Mouse (Mus musculus) G1E (cell line): ENCODE measurements around the gene Grb2. TPM values are rescaled to one million over a fixed set of nuclear protein-coding genes. Genes with fewer than 3 reads are reported as not detected.
A peak's percentile ranks its signal among the peaks of the same experiment; 100 is the strongest.

Experiments
- ATAC-seq: 2 replicates; pipeline ENCODE4 v1.8.0; 2016; ENCODE audit warnings: mild to moderate bottlenecking; ENCODE audit not compliant: insufficient number of reproducible peaks, poor library complexity, low FRiP score, severe bottlenecking; ENCODE audit errors: extremely low read depth
- DNase-seq: peaks from one replicate; pipeline ENCODE4 v3.0.0; 2012; ENCODE audit warnings: low spot score
- H3K27me3 ChIP-seq: 2 replicates; pipeline ENCODE4 v1.6.1; 2012; ENCODE audit warnings: mild to moderate bottlenecking, low read length, inconsistent platforms; ENCODE audit not compliant: insufficient read depth
- H3K36me3 ChIP-seq: replicated peaks from 2 replicates; pipeline ENCODE3; 2012; ENCODE audit warnings: mild to moderate bottlenecking, inconsistent platforms
- H3K4me1 ChIP-seq: 2 replicates; pipeline ENCODE4 v1.6.1; 2012; ENCODE audit warnings: low read depth, low read length, inconsistent platforms, mixed read lengths; ENCODE audit not compliant: insufficient read depth
- H3K4me3 ChIP-seq: 2 replicates; pipeline ENCODE4 v1.5.1; 2012; ENCODE audit warnings: low read depth, mild to moderate bottlenecking, inconsistent platforms, low read length, moderate library complexity, mixed read lengths
- H3K9me3 ChIP-seq: replicated peaks from 2 replicates; pipeline ENCODE4 v1.6.1; 2012; ENCODE audit warnings: inconsistent platforms
- CTCF ChIP-seq: IDR thresholded peaks from 2 replicates; pipeline ENCODE4 v1.5.1; 2012; ENCODE audit warnings: low read depth, low read length, inconsistent platforms, mixed read lengths
- GATA1 ChIP-seq: IDR thresholded peaks from 2 replicates; pipeline ENCODE4 v1.6.1; 2012; ENCODE audit warnings: borderline replicate concordance, low read length, inconsistent platforms, mixed read lengths
- GATA2 ChIP-seq: IDR thresholded peaks from 2 replicates; pipeline ENCODE4 v1.6.1; 2012; ENCODE audit warnings: low read depth, low read length, inconsistent platforms, borderline replicate concordance
- POLR2AphosphoS5 ChIP-seq: IDR thresholded peaks from 2 replicates; pipeline ENCODE4 v1.6.1; 2012; ENCODE audit warnings: low read depth, low read length, inconsistent platforms; ENCODE audit not compliant: insufficient replicate concordance
- TAL1 ChIP-seq: conservative IDR thresholded peaks from 2 replicates; pipeline ENCODE4 v1.6.1; 2012; ENCODE audit warnings: low read depth, low read length, inconsistent platforms, mixed read lengths
- polyA plus RNA-seq: library from polyadenylated mRNA; stranded (reverse); fragments of >175 nt; gene quantifications from 2 replicates; pipeline ENCODE4 v1.2.3, GENCODE M21; 2012
- total RNA-seq, 2 experiments: library from RNA; stranded (forward) in 1 of 2; stranded (reverse) in 1 of 2; fragments of 200-1000 nt in 1 of 2; fragments of >200 nt in 1 of 2; fragmentation: Nextera tagmentation in 1 of 2; gene quantifications; 2 replicates each; pipeline ENCODE4 v1.2.3; 2014 to 2017

The Grb2 gene
- total and polyA plus RNA-seq, 3 experiments = 119 to 224 (median 209) TPM

GRCm38 (mm10) chr11:115623487-115624070 lies 84.8 kb downstream of the Grb2 start:
- Histone ChIP-seq H3K27me3 (no peaks in the 10 kb centered on the region), H3K4me1 (peaks cover 34% of the 10 kb centered on the region), H3K9me3 (no peaks in the 10 kb centered on the region), H3K4me3 (no peak overlapping the region), H3K36me3 (peaks cover 76% of the 10 kb centered on the region)
- no peak for ATAC-seq
- DNase-seq = no peak
- TF ChIP-seq CTCF (peak; percentile 25; the same call in 1 of the 2 replicates), POLR2AphosphoS5 (no peak)

GRCm38 (mm10) chr11:115619949-115620348 lies 88.4 kb downstream of the Grb2 start:
- no peak for DNase-seq
- peaks cover 14% of the 10 kb centered on the region for H3K4me1 ChIP-seq

GRCm38 (mm10) chr11:115618732-115619516 lies 89.5 kb downstream of the Grb2 start:
- TF ChIP-seq GATA1 (no peak), POLR2AphosphoS5 (no peak), CTCF (no peak), TAL1 (no peak), GATA2 (no peak)
- no peak for ATAC-seq

More at GRCm38 (mm10) chr11:115619949-115620348, 88.4 kb downstream of the Grb2 start:
- Histone ChIP-seq H3K27me3 (no peaks in the 10 kb centered on the region), H3K4me3 (no peak overlapping the region), H3K36me3 (peaks cover 99% of the 10 kb centered on the region), H3K9me3 (no peaks in the 10 kb centered on the region)
- TF ChIP-seq POLR2AphosphoS5 (no peak), GATA1 (no peak), CTCF (no peak), TAL1 (no peak), GATA2 (no peak)
- no peak for ATAC-seq

GRCm38 (mm10) chr11:115618001-115618400 lies 90.4 kb downstream of the Grb2 start:
- Histone ChIP-seq H3K4me1 (peaks cover 21% of the 10 kb centered on the region), H3K36me3 (peaks cover 91% of the 10 kb centered on the region), H3K4me3 (no peak overlapping the region), H3K9me3 (no peaks in the 10 kb centered on the region), H3K27me3 (no peaks in the 10 kb centered on the region)
- TF ChIP-seq GATA2 (no peak), POLR2AphosphoS5 (no peak), TAL1 (no peak), CTCF (no peak), GATA1 (no peak)
- no peak for ATAC-seq
- no peak for DNase-seq

More at GRCm38 (mm10) chr11:115618732-115619516, 89.5 kb downstream of the Grb2 start:
- DNase-seq = no peak
- H3K4me1 ChIP-seq = peaks cover 17% of the 10 kb centered on the region
- no peaks in the 10 kb centered on the region for H3K27me3 ChIP-seq
- H3K4me3 ChIP-seq = no peak overlapping the region
- no peaks in the 10 kb centered on the region for H3K9me3 ChIP-seq
- H3K36me3 ChIP-seq = peaks cover 98% of the 10 kb centered on the region

GRCm38 (mm10) chr11:115616893-115617292 lies 91.5 kb downstream of the Grb2 start:
- TF ChIP-seq TAL1 = no peak
- TF ChIP-seq POLR2AphosphoS5 = no peak
- TF ChIP-seq GATA1 = no peak
- no peak for TF ChIP-seq GATA2
- TF ChIP-seq CTCF = no peak
- peaks cover 80% of the 10 kb centered on the region for H3K36me3 ChIP-seq
- ATAC-seq (no peak), DNase-seq (no peak)
- H3K27me3 ChIP-seq = no peaks in the 10 kb centered on the region
- no peaks in the 10 kb centered on the region for H3K9me3 ChIP-seq
- H3K4me3 ChIP-seq = no peak overlapping the region
- H3K4me1 ChIP-seq = peaks cover 29% of the 10 kb centered on the region

GRCm38 (mm10) chr11:115616371-115616770 lies 92.0 kb downstream of the Grb2 start:
- H3K4me3 ChIP-seq = no peak overlapping the region
- DNase-seq = no peak
- TF ChIP-seq GATA1 (no peak), GATA2 (no peak), TAL1 (no peak), POLR2AphosphoS5 (no peak), CTCF (no peak)
- H3K27me3 ChIP-seq = no peaks in the 10 kb centered on the region
- peaks cover 34% of the 10 kb centered on the region for H3K4me1 ChIP-seq
- H3K9me3 ChIP-seq = no peaks in the 10 kb centered on the region
- ATAC-seq = no peak
- peaks cover 82% of the 10 kb centered on the region for H3K36me3 ChIP-seq
